Mouse (Mus musculus) CD4-positive, CD25-positive, alpha-beta regulatory T cell, adult 4 months (primary cell): ENCODE measurements around the gene Tmem178. TPM values are rescaled to one million over a fixed set of nuclear protein-coding genes. Genes with fewer than 3 reads are reported as not detected.

ENCODE experiments used
- polyA plus RNA-seq, 2 experiments: library from polyadenylated mRNA; unstranded; fragments of 100-300 nt; shearing (Covaris generic); gene quantifications; one replicate each; pipeline ENCODE4 v1.2.1; 2017

The Tmem178 gene
- polyA plus RNA-seq, 2 experiments from 2014 or later, result not detected

Other genes starting within 250 kb of the Tmem178 start
- gene Map4k3, start 216.1 kb upstream of the Tmem178 start, polyA plus RNA-seq, result 1 to 10 TPM; 3.3 to 6.3 TPM
- 10 to 100 TPM; 16.2 to 18.8 TPM for gene Thumpd2, start 120.5 kb downstream of the Tmem178 start, polyA plus RNA-seq